Mouse (Mus musculus) E14TG2a.4 (cell line): ENCODE measurements around the gene Nop2.

ENCODE experiments used
- H3K27me3 ChIP-seq: 2 replicates; pipeline ENCODE4 v1.6.1; 2014; ENCODE audit warnings: low read length, control low read depth; ENCODE audit not compliant: insufficient read depth
- H3K36me3 ChIP-seq: 2 replicates; pipeline ENCODE4 v1.6.1; 2014; ENCODE audit warnings: low read length, control low read depth; ENCODE audit not compliant: insufficient read depth
- H3K4me1 ChIP-seq: replicated peaks from 2 replicates; pipeline ENCODE4 v1.6.1; 2014; ENCODE audit warnings: low read depth, low read length, control low read depth
- H3K4me3 ChIP-seq: replicated peaks from 2 replicates; pipeline ENCODE4 v1.5.1; 2014; ENCODE audit warnings: mild to moderate bottlenecking, low read length
- H3K9me3 ChIP-seq: 2 replicates; pipeline ENCODE4 v1.6.1; 2014; ENCODE audit warnings: low read length, control low read depth
- CTCF ChIP-seq: conservative IDR thresholded peaks from 2 replicates; pipeline ENCODE4 v1.5.1; 2014; ENCODE audit warnings: low read length
- NANOG ChIP-seq: IDR thresholded peaks from 2 replicates; pipeline ENCODE4 v1.6.1; 2014; ENCODE audit warnings: borderline replicate concordance, low read length, mixed read lengths
- POU5F1 ChIP-seq: IDR thresholded peaks from 2 replicates; pipeline ENCODE4 v1.6.1; 2014; ENCODE audit warnings: low read length, borderline replicate concordance

Nop2 gene

GRCm38 (mm10) chr6:125153018-125153389, 21.3 kb downstream of the Nop2 start:
- no peak for TF ChIP-seq POU5F1
- no peak for TF ChIP-seq NANOG
- TF ChIP-seq CTCF: no peak
- Histone ChIP-seq H3K27me3 (no peaks in the 10 kb centered on the region), H3K4me3 (peak overlapping the region; percentile 45; the same call in 1 of the 2 replicates), H3K4me1 (peaks cover 83% of the 10 kb centered on the region), H3K9me3 (no peaks in the 10 kb centered on the region), H3K36me3 (peaks cover 76% of the 10 kb centered on the region)

GRCm38 (mm10) chr6:125153682-125154081, 22.0 kb downstream of the Nop2 start:
- Histone ChIP-seq H3K4me1 (peaks cover 82% of the 10 kb centered on the region), H3K4me3 (no peak overlapping the region), H3K9me3 (no peaks in the 10 kb centered on the region), H3K27me3 (no peaks in the 10 kb centered on the region), H3K36me3 (peaks cover 73% of the 10 kb centered on the region)
- no peak for TF ChIP-seq CTCF
- TF ChIP-seq POU5F1: no peak
- TF ChIP-seq NANOG: no peak

- H3K36me3 ChIP-seq: peaks cover 76% of the 10 kb centered on the region
- no peak overlapping the region for H3K4me3 ChIP-seq
- no peaks in the 10 kb centered on the region for H3K9me3 ChIP-seq
- no peak for TF ChIP-seq NANOG
- peak; percentile 17; the same call in 1 of the 2 replicates for TF ChIP-seq CTCF
- no peak for TF ChIP-seq POU5F1
- no peaks in the 10 kb centered on the region for H3K27me3 ChIP-seq
- peaks cover 82% of the 10 kb centered on the region for H3K4me1 ChIP-seq
Observed at GRCm38 (mm10) chr6:125154550-125154949, 22.8 kb downstream of the Nop2 start.

GRCm38 (mm10) chr6:125155262-125155661, 23.6 kb downstream of the Nop2 start:
- Histone ChIP-seq H3K4me1 (peaks cover 84% of the 10 kb centered on the region), H3K27me3 (no peaks in the 10 kb centered on the region)
- TF ChIP-seq CTCF (no peak), POU5F1 (no peak), NANOG (no peak)

GRCm38 (mm10) chr6:125156491-125156890, 24.8 kb downstream of the Nop2 start:
- Histone ChIP-seq H3K4me1 (peaks cover 82% of the 10 kb centered on the region), H3K27me3 (no peaks in the 10 kb centered on the region), H3K36me3 (peaks cover 82% of the 10 kb centered on the region), H3K9me3 (no peaks in the 10 kb centered on the region), H3K4me3 (no peak overlapping the region)
- TF ChIP-seq CTCF: no peak
- TF ChIP-seq POU5F1: no peak
- TF ChIP-seq NANOG: no peak

More at GRCm38 (mm10) chr6:125155262-125155661, 23.6 kb downstream of the Nop2 start:
- Histone ChIP-seq H3K9me3 (no peaks in the 10 kb centered on the region), H3K36me3 (peaks cover 80% of the 10 kb centered on the region), H3K4me3 (no peak overlapping the region)

GRCm38 (mm10) chr6:125156903-125157614, 25.4 kb downstream of the Nop2 start:
- H3K36me3 ChIP-seq: peaks cover 82% of the 10 kb centered on the region
- peaks cover 76% of the 10 kb centered on the region for H3K4me1 ChIP-seq
- TF ChIP-seq CTCF: no peak
- no peak for TF ChIP-seq POU5F1
- no peak for TF ChIP-seq NANOG
- no peaks in the 10 kb centered on the region for H3K9me3 ChIP-seq
- H3K27me3 ChIP-seq: no peaks in the 10 kb centered on the region
- H3K4me3 ChIP-seq: no peak overlapping the region

- no peaks in the 10 kb centered on the region for H3K27me3 ChIP-seq
- peaks cover 69% of the 10 kb centered on the region for H3K4me1 ChIP-seq
- H3K36me3 ChIP-seq: peaks cover 82% of the 10 kb centered on the region
- no peaks in the 10 kb centered on the region for H3K9me3 ChIP-seq
- peak overlapping the region; percentile 49 for H3K4me3 ChIP-seq
- no peak for TF ChIP-seq CTCF
- no peak for TF ChIP-seq NANOG
- no peak for TF ChIP-seq POU5F1
Observed at GRCm38 (mm10) chr6:125158944-125159492, 27.3 kb downstream of the Nop2 start.

- TF ChIP-seq POU5F1: no peak
- no peak for TF ChIP-seq NANOG
- TF ChIP-seq CTCF: no peak
- Histone ChIP-seq H3K9me3 (no peaks in the 10 kb centered on the region), H3K27me3 (no peaks in the 10 kb centered on the region), H3K36me3 (peaks cover 88% of the 10 kb centered on the region), H3K4me3 (peak overlapping the region; percentile 55), H3K4me1 (peaks cover 66% of the 10 kb centered on the region)
Observed at GRCm38 (mm10) chr6:125159773-125160557, 28.3 kb downstream of the Nop2 start.
